Mouse (Mus musculus) intestine, embryonic 14.5 days (tissue): Measurements from ENCODE around the gene Rarb. TPM values are rescaled to one million over a fixed set of nuclear protein-coding genes. Genes with fewer than 3 reads are reported as not detected.

ENCODE experiments used
- ATAC-seq: fragments of 200-750 bp; cut with Nextera tagmentation; replicated peaks from 2 replicates; pipeline ENCODE4 v1.8.0; 2017; ENCODE audit warnings: low read depth, moderate number of reproducible peaks, moderate TSS enrichment, moderate library complexity; ENCODE audit not compliant: low FRiP score, low TSS enrichment
- DNase-seq: peaks from one replicate; pipeline ENCODE4 v3.0.0-alpha.2; 2018; ENCODE audit warnings: low spot score
- H3K27ac ChIP-seq: fragments of 300-500 bp; sonication (generic); 2 replicates; pipeline ENCODE4 v1.5.1; 2014; ENCODE audit warnings: low read depth, mild to moderate bottlenecking, control low read depth
- H3K27me3 ChIP-seq: fragments of 300-500 bp; sonication (generic); replicated peaks from 2 replicates; pipeline ENCODE4 v1.6.1; 2014; ENCODE audit warnings: low read length, control low read depth; ENCODE audit not compliant: control insufficient read depth, insufficient read depth
- H3K36me3 ChIP-seq: fragments of 300-500 bp; sonication (generic); 2 replicates; pipeline ENCODE4 v1.6.1; 2014; ENCODE audit warnings: low read length, control low read depth; ENCODE audit not compliant: control insufficient read depth, insufficient read depth
- H3K4me1 ChIP-seq: fragments of 300-500 bp; sonication (generic); replicated peaks from 2 replicates; pipeline ENCODE4 v1.6.1; 2014; ENCODE audit warnings: low read length, control low read depth, mixed read lengths; ENCODE audit not compliant: control insufficient read depth, insufficient read depth
- H3K4me2 ChIP-seq: fragments of 300-500 bp; sonication (generic); 2 replicates; pipeline ENCODE4 v1.6.1; 2014; ENCODE audit warnings: low read length
- H3K4me3 ChIP-seq: fragments of 300-500 bp; sonication (generic); 2 replicates; pipeline ENCODE4 v1.5.1; 2014; ENCODE audit warnings: low read depth, low read length, control low read depth, mixed read lengths
- H3K9ac ChIP-seq: fragments of 300-500 bp; sonication (generic); 2 replicates; pipeline ENCODE4 v1.6.1; 2014; ENCODE audit warnings: mild to moderate bottlenecking, low read length
- H3K9me3 ChIP-seq: fragments of 300-500 bp; sonication (generic); 2 replicates; pipeline ENCODE4 v1.6.1; 2016; ENCODE audit warnings: low read length, control low read depth; ENCODE audit not compliant: control insufficient read depth
- WGBS: fragments of 180-500 bp; shearing (Covaris S2); extraction: QIAGEN DNeasy Blood & Tissue Kit; methylation state at CpG from one replicate; pipeline ENCODE4 v1.1.7; 2014; 5-methylcytosine and 5-hydroxymethylcytosine counted together
- polyA plus RNA-seq: library from polyadenylated mRNA; unstranded; fragments of >200 nt; fragmentation: Nextera tagmentation; extraction: Ambion mirVana; gene quantifications from 2 replicates; pipeline ENCODE4 v1.2.1, GENCODE M21; 2014

The Rarb gene
- polyA plus RNA-seq, 1 experiment from 2014 or later: 20.6 TPM

DNA sequence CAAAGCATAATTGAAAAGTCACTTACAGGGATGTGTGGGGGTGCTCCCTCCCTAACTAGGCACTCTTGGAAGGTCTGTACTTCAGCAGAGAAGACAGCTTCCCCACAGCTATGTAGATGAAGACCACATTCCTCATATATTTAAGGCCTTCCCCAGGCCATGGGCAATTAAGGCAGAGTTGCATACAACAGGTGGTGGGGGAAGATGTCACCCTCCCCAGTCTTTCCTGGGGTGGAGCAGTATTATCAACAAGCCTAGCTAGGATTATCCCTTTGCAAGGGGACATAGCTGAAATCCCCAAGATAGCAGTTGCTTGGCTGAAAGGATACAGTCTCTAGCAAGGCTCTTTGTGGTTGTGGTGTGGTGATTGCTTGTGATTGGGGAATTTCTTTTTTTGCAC, 240.9 kb downstream of the Rarb start:
- H3K9me3 ChIP-seq: no peaks in the 10 kb centered on the region
- no peak overlapping the region for H3K9ac ChIP-seq
- peaks cover 7% of the 10 kb centered on the region; the same call in 1 of the 2 replicates for H3K4me1 ChIP-seq
- H3K4me3 ChIP-seq: no peak overlapping the region
- ATAC-seq (no peak), DNase-seq (no peak)
- H3K4me2 ChIP-seq: no peak overlapping the region
- no peaks in the 10 kb centered on the region for H3K36me3 ChIP-seq
- H3K27me3 ChIP-seq: peaks cover 3% of the 10 kb centered on the region; the same call in 1 of the 2 replicates
- H3K27ac ChIP-seq: no peak overlapping the region

DNA sequence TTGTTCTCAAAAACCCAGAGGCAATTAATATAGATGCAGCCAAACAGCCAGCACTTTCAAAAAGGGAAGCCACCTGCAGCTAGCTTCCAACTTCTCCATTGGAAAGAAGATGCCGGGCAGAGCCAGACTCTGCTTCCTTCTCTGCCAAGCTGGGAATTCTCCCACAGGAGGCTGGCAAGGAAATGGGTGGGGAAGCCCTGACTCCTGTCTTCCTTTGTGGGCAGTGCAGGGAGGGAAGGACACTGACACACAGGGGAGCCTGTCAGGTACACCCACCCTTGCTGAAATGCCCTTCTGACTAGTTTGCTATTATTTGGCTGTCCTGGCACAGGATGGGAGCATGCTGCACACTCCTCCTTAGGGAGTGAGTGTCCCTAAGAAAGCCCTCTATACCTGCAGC, 241.9 kb downstream of the Rarb start:
- WGBS: 38% methylated on average over 1 of the region's 1 CpGs
- Histone ChIP-seq H3K27ac (no peak overlapping the region), H3K27me3 (peaks cover 3% of the 10 kb centered on the region; the same call in 1 of the 2 replicates), H3K36me3 (no peaks in the 10 kb centered on the region), H3K9ac (no peak overlapping the region), H3K4me1 (peaks cover 7% of the 10 kb centered on the region; the same call in 1 of the 2 replicates), H3K4me3 (no peak overlapping the region), H3K9me3 (no peaks in the 10 kb centered on the region), H3K4me2 (no peak overlapping the region)
- DNase-seq (no peak), ATAC-seq (no peak)

- H3K9ac ChIP-seq: peak overlapping the region; percentile 66
- DNase-seq: peak; percentile 90
- peaks cover 3% of the 10 kb centered on the region; the same call in 1 of the 2 replicates for H3K27me3 ChIP-seq
- peak overlapping the region; percentile 68 for H3K4me3 ChIP-seq
- peak overlapping the region; percentile 95 for H3K27ac ChIP-seq
- H3K36me3 ChIP-seq: no peaks in the 10 kb centered on the region
- H3K4me2 ChIP-seq: peak overlapping the region; percentile 70
- no peaks in the 10 kb centered on the region for H3K9me3 ChIP-seq
- under 1% methylated on average over 52 of the region's 52 CpGs for WGBS
- ATAC-seq: peak; percentile 93
- peaks cover 16% of the 10 kb centered on the region for H3K4me1 ChIP-seq
Observed at GRCm38 (mm10) chr14:16574925-16575721, 243.8 kb downstream of the Rarb start.

- no peaks in the 10 kb centered on the region for H3K9me3 ChIP-seq
- 20% methylated on average over 6 of the region's 6 CpGs for WGBS
- peaks cover 21% of the 10 kb centered on the region for H3K4me1 ChIP-seq
- peak overlapping the region; percentile 70 for H3K4me2 ChIP-seq
- H3K4me3 ChIP-seq: peak overlapping the region; percentile 68
- no peaks in the 10 kb centered on the region; the same call in 1 of the 2 replicates for H3K27me3 ChIP-seq
- no peak for ATAC-seq
- 0 out of 2 replicates have a peak overlapping the region, but pooled peaks have one; percentile 27 for H3K27ac ChIP-seq
- no peak for DNase-seq
- peak overlapping the region; percentile 66 for H3K9ac ChIP-seq
- no peaks in the 10 kb centered on the region for H3K36me3 ChIP-seq
Observed at GRCm38 (mm10) chr14:16573475-16574171, 245.3 kb downstream of the Rarb start.

- peak overlapping the region; percentile 68 for H3K4me3 ChIP-seq
- no peak for DNase-seq
- H3K9me3 ChIP-seq: no peaks in the 10 kb centered on the region
- WGBS: 14% methylated on average over 8 of the region's 8 CpGs
- H3K36me3 ChIP-seq: no peaks in the 10 kb centered on the region
- H3K4me2 ChIP-seq: peak overlapping the region; percentile 70
- H3K27me3 ChIP-seq: no peaks in the 10 kb centered on the region; the same call in 1 of the 2 replicates
- peaks cover 21% of the 10 kb centered on the region for H3K4me1 ChIP-seq
- H3K9ac ChIP-seq: peak overlapping the region; percentile 48
- H3K27ac ChIP-seq: 0 out of 2 replicates have a peak overlapping the region, but pooled peaks have one; percentile 27
- no peak for ATAC-seq
Observed at GRCm38 (mm10) chr14:16572755-16573340, 246.1 kb downstream of the Rarb start.

- H3K4me3 ChIP-seq: no peak overlapping the region
- H3K9me3 ChIP-seq: no peaks in the 10 kb centered on the region
- H3K4me1 ChIP-seq: peaks cover 17% of the 10 kb centered on the region
- no peak overlapping the region for H3K27ac ChIP-seq
- H3K27me3 ChIP-seq: no peaks in the 10 kb centered on the region
- 39% methylated on average over 7 of the region's 7 CpGs for WGBS
- no peak overlapping the region for H3K4me2 ChIP-seq
- DNase-seq: no peak
- no peak overlapping the region for H3K9ac ChIP-seq
- no peaks in the 10 kb centered on the region for H3K36me3 ChIP-seq
- 0 out of 2 replicates have a peak, but pooled peaks have one; percentile 14 for ATAC-seq
Observed at GRCm38 (mm10) chr14:16569506-16570001, 249.4 kb downstream of the Rarb start.

DNA sequence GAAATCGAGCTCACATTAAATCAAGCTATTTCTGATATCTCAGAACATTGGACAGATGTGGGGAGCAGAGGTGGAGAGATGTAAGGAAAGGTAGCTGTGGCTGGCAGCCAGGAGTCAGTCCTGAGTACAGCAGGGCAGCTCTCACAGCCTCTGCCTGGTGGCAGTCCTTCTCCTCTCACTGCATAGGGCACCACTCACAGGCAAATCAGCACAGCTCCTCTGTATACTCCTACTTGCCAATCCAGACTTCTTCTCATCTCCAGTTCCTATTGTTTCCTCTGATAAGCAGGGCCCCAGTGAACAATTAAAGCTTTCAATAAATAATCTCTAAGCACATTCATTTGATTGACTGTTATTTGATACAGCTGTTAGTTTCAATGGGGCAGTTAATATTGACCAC, 252.0 kb downstream of the Rarb start:
- Histone ChIP-seq H3K4me3 (no peak overlapping the region), H3K9ac (no peak overlapping the region), H3K36me3 (no peaks in the 10 kb centered on the region), H3K27me3 (no peaks in the 10 kb centered on the region), H3K9me3 (no peaks in the 10 kb centered on the region), H3K4me2 (no peak overlapping the region), H3K4me1 (peaks cover 21% of the 10 kb centered on the region), H3K27ac (no peak overlapping the region)
- ATAC-seq: no peak
- WGBS: 72% methylated on average over 1 of the region's 1 CpGs
- DNase-seq: no peak

DNA sequence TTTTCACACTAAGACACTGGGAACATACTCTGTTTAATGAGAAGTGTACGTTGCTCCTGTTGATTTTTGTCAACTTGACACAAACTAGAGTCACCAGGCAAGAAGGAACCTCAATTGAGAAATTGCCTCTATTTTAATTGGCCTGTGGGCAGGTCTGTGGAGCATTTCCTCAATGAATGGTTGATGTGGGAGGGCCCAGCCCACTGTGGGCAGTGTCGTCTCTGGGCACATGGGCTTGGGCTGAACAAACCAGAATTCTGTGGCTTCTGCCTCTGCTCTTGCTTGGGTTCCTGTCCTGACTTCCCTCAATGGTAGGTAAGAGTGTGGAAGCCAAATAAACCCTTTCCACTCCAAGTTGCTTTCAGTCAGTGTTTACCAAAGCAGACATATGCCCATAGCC, 255.0 kb downstream of the Rarb start:
- no peak for ATAC-seq
- 71% methylated on average over 2 of the region's 2 CpGs for WGBS
- DNase-seq: no peak
- Histone ChIP-seq H3K9me3 (no peaks in the 10 kb centered on the region), H3K36me3 (no peaks in the 10 kb centered on the region), H3K4me2 (no peak overlapping the region), H3K27me3 (no peaks in the 10 kb centered on the region), H3K27ac (no peak overlapping the region), H3K4me1 (peaks cover 18% of the 10 kb centered on the region), H3K9ac (no peak overlapping the region), H3K4me3 (no peak overlapping the region)
